Mouse (Mus musculus) bone marrow, adult 2 months (tissue): ENCODE results near the gene Rhox10. TPM values are rescaled to one million over a fixed set of nuclear protein-coding genes. Genes with fewer than 3 reads are reported as not detected.
"Not testable (repeated sequence)": the region's sequence is repeated elsewhere in the genome, so short reads cannot be mapped to it uniquely, and the experiment has no call there.

Experiments
- H3K27ac ChIP-seq: fragments of 200-500 bp; 2 replicates; pipeline ENCODE4 v1.5.1; 2012; ENCODE audit warnings: low read depth, mild to moderate bottlenecking, control low read depth, inconsistent platforms, low read length; ENCODE audit not compliant: control insufficient read depth, poor library complexity, insufficient read depth
- H3K4me1 ChIP-seq: fragments of 200-500 bp; 2 replicates; pipeline ENCODE4 v1.6.1; 2011; ENCODE audit warnings: low read length; ENCODE audit not compliant: control insufficient read depth, insufficient read depth
- H3K4me3 ChIP-seq: fragments of 200-500 bp; replicated peaks from 2 replicates; pipeline ENCODE3; 2011; ENCODE audit warnings: mild to moderate bottlenecking, low read depth, low read length, control low read depth; ENCODE audit not compliant: control insufficient read depth
- CTCF ChIP-seq: fragments of 200-500 bp; IDR thresholded peaks from 2 replicates; pipeline ENCODE4 v1.5.1; 2011; ENCODE audit warnings: low read length, control low read depth; ENCODE audit not compliant: control insufficient read depth, insufficient read depth
- POLR2A ChIP-seq: fragments of 200-500 bp; IDR thresholded peaks from 2 replicates; pipeline ENCODE4 v1.6.1; 2011; ENCODE audit warnings: low read depth, mild to moderate bottlenecking, control low read depth, low read length, borderline replicate concordance; ENCODE audit not compliant: control insufficient read depth
- WGBS: fragments of 180-500 bp; shearing (Covaris S2); methylation state at CpG from one replicate; pipeline ENCODE4 v1.1.7; 2018; 5-methylcytosine and 5-hydroxymethylcytosine counted together
- polyA plus RNA-seq: library from polyadenylated mRNA; stranded (reverse); fragments of >200 nt; gene quantifications from 2 replicates; pipeline ENCODE4 v1.2.4, GENCODE M21; 2011; ENCODE audit warnings: low replicate concordance; ENCODE audit not compliant: missing spikeins, insufficient read depth, insufficient read length

The Rhox10 gene
- not detected in 2 replicates for polyA plus RNA-seq

DNA sequence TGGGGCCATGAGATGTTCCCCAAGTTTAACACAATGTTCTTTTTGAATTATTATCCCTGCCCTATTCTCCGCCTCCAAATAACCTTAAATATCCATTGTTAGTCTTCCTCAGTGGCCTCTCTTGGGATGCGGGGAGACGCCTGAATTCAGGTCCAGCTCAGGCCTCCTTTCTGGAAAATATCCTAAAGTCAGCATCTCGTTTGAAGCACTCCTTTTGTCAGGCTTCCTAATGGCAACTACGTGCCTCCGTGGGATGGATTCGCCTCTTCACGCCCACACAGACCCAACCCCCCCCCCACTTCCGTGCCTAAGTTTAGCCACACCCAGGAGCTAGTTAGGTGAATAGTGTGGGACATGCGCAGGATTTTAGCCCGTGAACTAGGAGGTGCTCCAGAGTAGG, at the start of gene Rhox10:
Gene Rhox10 (plus strand): TSS at position 301 of the 400 bp plus-strand sequence.
- TF ChIP-seq POLR2A (no peak), CTCF (no peak)
- Histone ChIP-seq H3K27ac (no peak within 1 kb of the TSS), H3K4me1 (no peaks in the 10 kb centered on the region), H3K4me3 (no peak within 1 kb of the TSS)
- WGBS, result 82% methylated on average over 11 of the region's 11 CpGs

DNA sequence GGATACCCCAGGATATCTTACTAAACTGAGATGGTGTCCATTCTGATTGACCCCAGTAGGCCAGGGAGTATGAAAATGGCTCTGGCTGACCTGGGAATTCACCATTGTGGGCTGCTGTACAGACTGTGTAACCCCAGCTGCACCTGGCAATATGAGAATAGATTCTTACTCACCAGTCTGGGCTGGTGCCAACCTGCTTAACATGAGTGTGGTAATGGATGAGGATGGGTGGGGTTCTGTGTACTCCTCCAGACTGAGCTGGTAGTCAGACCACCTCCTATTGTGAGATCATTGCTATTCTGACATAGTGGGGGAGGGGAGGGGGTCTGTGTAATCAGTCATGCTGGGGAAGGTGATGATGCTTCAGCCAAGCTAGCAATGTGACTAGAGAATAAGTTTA, 47.7 kb upstream of the Rhox10 start, which contains the start of gene Btg1-ps1:
Gene Btg1-ps1 (minus strand): TSS at position 219 of the 400 bp plus-strand sequence.
- not testable (repeated sequence) for H3K4me3 ChIP-seq, H3K4me1 ChIP-seq

DNA sequence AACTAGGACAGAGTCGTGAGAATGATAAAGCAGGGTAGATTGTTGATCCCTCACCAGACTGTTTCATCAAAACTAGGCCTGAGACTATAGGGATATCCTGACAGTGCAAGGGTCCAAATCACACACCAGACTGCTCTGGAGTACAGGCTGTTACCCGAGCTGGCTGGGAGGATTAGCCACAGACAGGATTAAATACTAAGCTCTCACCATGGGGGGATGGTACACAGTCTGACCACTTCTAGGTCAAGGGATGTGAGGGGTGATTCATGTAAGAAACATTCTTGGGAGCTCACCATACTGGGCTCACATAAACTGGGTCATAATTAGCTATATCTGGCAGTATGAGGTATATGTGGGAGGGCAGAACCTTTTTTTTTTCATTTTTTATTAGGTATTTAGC, 32.4 kb upstream of the Rhox10 start:
- Histone ChIP-seq H3K4me1 (no peaks in the 10 kb centered on the region), H3K4me3 (no peak overlapping the region), H3K27ac (no peak overlapping the region)
- TF ChIP-seq POLR2A, result no peak
- no peak for TF ChIP-seq CTCF
- 58% methylated on average over 2 of the region's 2 CpGs for WGBS

More for the DNA sequence above, 47.7 kb upstream of the Rhox10 start, which contains the start of gene Btg1-ps1:
- not testable (repeated sequence) for H3K27ac ChIP-seq

- no peak for TF ChIP-seq CTCF
- TF ChIP-seq POLR2A, result no peak
- no peak overlapping the region for H3K4me3 ChIP-seq
- no peaks in the 10 kb centered on the region for H3K4me1 ChIP-seq
- H3K27ac ChIP-seq, result no peak overlapping the region
- 84% methylated on average over 5 of the region's 5 CpGs for WGBS
Observed at GRCm38 (mm10) chrX:38039666-38040065, 26.6 kb upstream of the Rhox10 start.

DNA sequence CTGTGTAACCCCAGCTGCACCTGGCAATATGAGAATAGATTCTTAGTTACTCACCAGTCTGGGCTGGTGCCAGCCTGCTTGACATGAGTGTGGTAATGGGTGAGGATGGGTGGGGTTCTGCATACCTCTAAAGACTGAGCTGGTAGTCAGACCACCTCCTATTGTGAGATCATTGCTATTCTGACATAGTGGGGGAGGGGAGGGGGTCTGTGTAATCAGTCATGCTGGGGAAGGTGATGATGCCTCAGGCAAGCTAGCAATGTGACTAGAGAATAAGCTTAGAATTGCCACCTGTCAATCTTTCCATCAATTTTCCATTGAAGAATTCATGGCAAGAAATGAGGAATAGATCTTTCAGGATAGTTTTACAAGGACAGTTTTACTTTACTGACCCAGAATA, 23.3 kb upstream of the Rhox10 start, which contains the start of gene Btg1-ps2:
Gene Btg1-ps2 (minus strand): TSS at position 101 of the 400 bp plus-strand sequence.
- not testable (repeated sequence) for H3K27ac ChIP-seq, H3K4me1 ChIP-seq, H3K4me3 ChIP-seq

GRCm38 (mm10) chrX:38061544-38061943, 4.7 kb upstream of the Rhox10 start:
- 5% methylated on average over 1 of the region's 1 CpGs for WGBS
- Histone ChIP-seq H3K27ac (no peak overlapping the region), H3K4me3 (no peak overlapping the region), H3K4me1 (no peaks in the 10 kb centered on the region)
- TF ChIP-seq CTCF (no peak), POLR2A (no peak)

GRCm38 (mm10) chrX:38084226-38084625, 18.0 kb downstream of the Rhox10 start:
- peak; percentile 59 for TF ChIP-seq CTCF
- TF ChIP-seq POLR2A, result no peak
- H3K4me1 ChIP-seq, result no peaks in the 10 kb centered on the region
- H3K27ac ChIP-seq, result no peak overlapping the region
- H3K4me3 ChIP-seq, result no peak overlapping the region
- 11% methylated on average over 12 of the region's 12 CpGs for WGBS

- TF ChIP-seq POLR2A (no peak), CTCF (no peak)
- 74% methylated on average over 9 of the region's 9 CpGs for WGBS
- H3K4me3 ChIP-seq, result no peak within 1 kb of the TSS
- no peaks in the 10 kb centered on the region for H3K4me1 ChIP-seq
- H3K27ac ChIP-seq, result no peak within 1 kb of the TSS
Observed at GRCm38 (mm10) chrX:38085041-38085440, 18.8 kb downstream of the Rhox10 start, which contains the start of gene Rhox11. TSS of gene Rhox11 (minus strand) at chrX:38085141.

DNA sequence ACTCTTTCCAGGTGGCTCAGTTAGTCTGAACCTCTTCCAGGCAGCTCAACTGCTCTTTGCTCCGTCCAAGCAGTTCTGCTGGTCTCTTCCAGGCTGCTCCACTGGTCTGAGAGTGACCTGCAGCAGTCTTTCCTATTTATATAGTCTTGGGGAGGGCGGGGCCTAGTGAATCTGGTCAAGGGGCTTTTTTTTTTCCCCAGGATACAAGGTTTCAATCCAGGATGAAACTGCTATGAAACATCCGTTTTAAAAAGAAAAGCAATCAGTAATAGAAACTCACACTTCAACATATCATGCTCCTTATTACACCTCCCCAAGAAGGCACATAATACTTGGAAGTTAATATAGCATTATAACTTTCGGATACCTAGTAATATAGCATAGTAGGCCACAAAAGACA, 44.5 kb downstream of the Rhox10 start, which contains the start of gene Rhox12:
Gene Rhox12 (minus strand): TSS at position 101 of the 400 bp plus-strand sequence.
- TF ChIP-seq POLR2A (no peak), CTCF (no peak)
- WGBS, result 58% methylated on average over 4 of the region's 4 CpGs
- Histone ChIP-seq H3K27ac (no peak within 1 kb of the TSS), H3K4me3 (no peak within 1 kb of the TSS), H3K4me1 (no peaks in the 10 kb centered on the region)
